Mouse (Mus musculus): Measurements from ENCODE around the gene Ppp1r1c. TPM values are rescaled to one million over a fixed set of nuclear protein-coding genes. Genes with fewer than 3 reads are reported as not detected.
A peak's percentile ranks its signal among the peaks of the same experiment; 100 is the strongest.

The Ppp1r1c gene
- polyA plus RNA-seq, 1 experiment from 2014 or later = 0.13 TPM

DNA sequence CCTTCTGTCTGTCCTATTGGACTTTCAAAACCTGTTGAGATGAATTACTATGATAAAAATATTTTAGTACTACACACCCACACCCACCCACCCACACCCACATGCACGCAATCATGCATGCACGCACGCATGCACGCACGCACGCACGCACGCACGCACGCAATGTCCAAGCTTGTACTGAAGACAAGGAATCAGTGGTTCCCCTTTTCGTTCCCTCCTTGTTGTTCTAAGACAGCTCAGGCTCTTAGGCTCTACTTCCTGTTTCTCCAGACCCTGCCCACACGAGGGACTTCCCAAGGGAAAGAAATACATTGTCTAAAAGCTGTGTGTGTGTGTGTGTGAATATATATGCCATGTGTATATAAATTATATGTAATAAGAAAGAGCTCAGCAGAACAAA lies 11.6 kb upstream of the Ppp1r1c start:
- H3K9ac ChIP-seq = no peak overlapping the region
- no peaks in the 10 kb centered on the region for H3K36me3 ChIP-seq
- H3K9me3 ChIP-seq (replicated peaks) = no peaks in the 10 kb centered on the region
- no peaks in the 10 kb centered on the region for H3K4me1 ChIP-seq (replicated peaks)
- WGBS = 83% methylated on average over 12 of the region's 12 CpGs
- no peak overlapping the region for H3K4me2 ChIP-seq
- no peak for ATAC-seq (replicated peaks; ENCODE audit: insufficient number of reproducible peaks, insufficient read depth, low FRiP score, low read depth)
- H3K27me3 ChIP-seq = no peaks in the 10 kb centered on the region
- no peak overlapping the region for H3K4me3 ChIP-seq
- H3K27ac ChIP-seq = no peak overlapping the region

DNA sequence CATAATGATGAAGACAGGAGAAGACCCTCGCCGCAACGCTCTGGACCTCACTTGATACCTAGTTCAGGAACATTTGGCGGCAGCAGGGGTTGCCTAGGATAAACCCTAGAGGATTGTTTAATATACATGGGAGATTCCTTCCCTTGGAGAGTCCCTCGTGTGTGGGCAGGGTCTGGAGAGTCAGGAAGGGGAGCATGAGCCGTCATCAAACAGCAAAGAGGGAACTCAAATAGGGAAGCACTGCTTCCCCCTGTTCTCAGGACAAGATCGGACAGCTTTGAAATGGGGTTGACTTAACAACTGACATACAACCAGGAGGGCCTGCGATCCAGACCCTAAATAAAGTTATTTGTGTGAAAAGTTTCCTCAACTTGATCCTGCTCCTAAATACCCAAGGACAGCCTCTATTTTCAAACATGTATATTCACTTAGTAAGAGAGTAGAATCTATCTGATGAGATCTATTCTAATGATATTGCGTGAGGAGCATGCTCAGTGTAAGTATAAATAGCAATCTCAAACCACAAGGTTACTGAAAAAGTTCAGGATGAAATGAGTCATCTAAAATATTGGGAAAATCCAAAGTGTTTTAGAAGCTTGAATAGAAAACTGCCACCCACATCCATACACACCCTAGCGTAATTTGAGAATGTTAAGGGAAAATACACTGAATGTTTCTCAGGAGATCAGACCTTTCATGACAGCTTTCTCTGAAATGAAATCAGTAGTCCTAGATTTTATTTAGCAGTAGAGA lies 10.9 kb upstream of the Ppp1r1c start:
- H3K4me1 ChIP-seq (replicated peaks) = no peaks in the 10 kb centered on the region
- no peak for ATAC-seq (replicated peaks; ENCODE audit: insufficient number of reproducible peaks, insufficient read depth, low FRiP score, low read depth)
- H3K36me3 ChIP-seq = no peaks in the 10 kb centered on the region
- H3K4me3 ChIP-seq = no peak overlapping the region
- H3K9me3 ChIP-seq (replicated peaks) = no peaks in the 10 kb centered on the region
- H3K27ac ChIP-seq = no peak overlapping the region
- WGBS = 81% methylated on average over 10 of the region's 10 CpGs
- H3K4me2 ChIP-seq = no peak overlapping the region
- no peak overlapping the region for H3K9ac ChIP-seq
- H3K27me3 ChIP-seq = no peaks in the 10 kb centered on the region

- Histone ChIP-seq H3K36me3 (no peaks in the 10 kb centered on the region), H3K9me3 (replicated peaks) (no peaks in the 10 kb centered on the region), H3K4me1 (replicated peaks) (no peaks in the 10 kb centered on the region), H3K27ac (no peak overlapping the region), H3K9ac (no peak overlapping the region), H3K4me3 (no peak overlapping the region), H3K27me3 (no peaks in the 10 kb centered on the region), H3K4me2 (no peak overlapping the region)
- ATAC-seq (replicated peaks; ENCODE audit: insufficient number of reproducible peaks, insufficient read depth, low FRiP score, low read depth) = no peak
- 22% methylated on average over 2 of the region's 2 CpGs for WGBS
These were observed 9.4 kb upstream of the Ppp1r1c start for GRCm38 (mm10) chr2:79698166-79698565.

GRCm38 (mm10) chr2:79704773-79705172 lies 2.8 kb upstream of the Ppp1r1c start:
- Histone ChIP-seq H3K27me3 (no peaks in the 10 kb centered on the region), H3K4me3 (no peak overlapping the region), H3K9me3 (replicated peaks) (no peaks in the 10 kb centered on the region), H3K4me1 (replicated peaks) (0 out of 2 replicates have a peak, but pooled peaks cover 3% of the 10 kb centered on the region), H3K36me3 (no peaks in the 10 kb centered on the region), H3K27ac (no peak overlapping the region), H3K9ac (no peak overlapping the region), H3K4me2 (no peak overlapping the region)
- ATAC-seq (replicated peaks; ENCODE audit: insufficient number of reproducible peaks, insufficient read depth, low FRiP score, low read depth) = no peak
- 73% methylated on average over 2 of the region's 2 CpGs for WGBS

DNA sequence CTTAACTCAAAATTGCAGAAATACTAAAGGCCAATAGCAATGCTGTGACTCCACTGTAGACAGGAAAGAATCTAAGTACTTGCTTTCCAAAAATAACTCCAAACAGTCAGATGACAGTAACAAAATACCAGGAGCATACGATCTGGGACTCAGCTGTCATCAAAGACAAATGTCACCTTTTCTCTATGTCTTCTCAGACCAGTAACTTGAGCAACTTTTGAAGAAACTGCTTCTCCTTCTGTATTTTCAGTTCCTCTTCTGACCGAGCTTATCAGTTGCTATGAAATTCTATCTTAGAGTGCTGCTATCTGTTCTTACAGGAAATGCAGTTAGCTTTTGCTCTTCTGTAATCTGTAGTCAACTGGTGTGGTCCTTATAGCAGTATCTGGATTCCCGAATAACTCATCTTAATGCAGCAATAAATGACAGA lies 6.1 kb downstream of the Ppp1r1c start:
- H3K9ac ChIP-seq = no peak overlapping the region
- WGBS = 10% methylated on average over 3 of the region's 3 CpGs
- H3K27me3 ChIP-seq = no peaks in the 10 kb centered on the region
- H3K9me3 ChIP-seq (replicated peaks) = no peaks in the 10 kb centered on the region
- H3K4me3 ChIP-seq = no peak overlapping the region
- no peaks in the 10 kb centered on the region for H3K36me3 ChIP-seq
- H3K4me2 ChIP-seq = no peak overlapping the region
- H3K27ac ChIP-seq = no peak overlapping the region
- no peak for ATAC-seq (replicated peaks; ENCODE audit: insufficient number of reproducible peaks, insufficient read depth, low FRiP score, low read depth)
- peaks cover 12% of the 10 kb centered on the region for H3K4me1 ChIP-seq (replicated peaks)

DNA sequence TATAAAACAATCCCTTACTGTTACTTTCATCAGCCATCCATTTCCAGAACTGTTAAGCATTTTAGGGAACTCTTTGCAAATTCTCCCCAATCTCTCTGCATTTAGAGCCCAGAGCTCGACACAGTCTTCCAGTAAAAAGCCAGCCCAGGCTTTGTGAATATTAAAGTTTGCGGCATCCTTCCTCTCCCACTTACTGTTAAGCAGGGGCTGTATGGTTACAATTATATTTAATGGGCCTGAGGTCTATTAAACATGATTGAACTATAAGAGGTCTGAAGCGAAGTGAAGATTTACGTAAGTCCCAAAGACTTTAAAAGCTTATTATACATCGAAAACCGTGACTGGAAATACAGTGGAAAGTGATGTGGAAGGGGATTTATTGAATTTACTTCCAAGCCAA lies 7.2 kb downstream of the Ppp1r1c start:
- Histone ChIP-seq H3K4me3 (no peak overlapping the region), H3K27ac (no peak overlapping the region), H3K9me3 (replicated peaks) (no peaks in the 10 kb centered on the region), H3K4me1 (replicated peaks) (peaks cover 12% of the 10 kb centered on the region), H3K4me2 (no peak overlapping the region), H3K27me3 (no peaks in the 10 kb centered on the region), H3K36me3 (no peaks in the 10 kb centered on the region), H3K9ac (no peak overlapping the region)
- ATAC-seq (replicated peaks; ENCODE audit: insufficient number of reproducible peaks, insufficient read depth, low FRiP score, low read depth) = no peak
- 89% methylated on average over 6 of the region's 6 CpGs for WGBS

DNA sequence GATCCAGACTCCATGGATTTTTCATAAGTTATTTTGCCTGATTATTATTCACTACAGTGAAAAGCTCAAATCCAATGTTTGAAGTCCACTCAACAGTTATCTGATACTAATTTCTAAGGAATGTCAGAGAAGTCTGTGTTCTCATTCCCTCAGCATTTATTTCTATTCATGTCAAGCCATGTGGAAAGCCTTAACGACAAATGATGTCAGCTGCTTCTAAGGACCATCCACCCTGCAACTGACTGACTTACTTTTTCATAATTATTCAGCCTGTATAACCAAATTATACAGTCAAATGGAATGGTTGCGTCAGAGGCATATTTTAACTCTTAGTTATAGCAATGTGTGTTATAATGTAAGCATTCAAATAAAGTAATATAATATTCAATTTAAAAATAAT lies 8.3 kb downstream of the Ppp1r1c start:
- Histone ChIP-seq H3K4me3 (no peak overlapping the region), H3K4me2 (no peak overlapping the region), H3K4me1 (replicated peaks) (peaks cover 12% of the 10 kb centered on the region), H3K36me3 (no peaks in the 10 kb centered on the region), H3K27ac (no peak overlapping the region), H3K9me3 (replicated peaks) (no peaks in the 10 kb centered on the region), H3K27me3 (no peaks in the 10 kb centered on the region), H3K9ac (no peak overlapping the region)
- 69% methylated on average over 2 of the region's 2 CpGs for WGBS
- ATAC-seq (replicated peaks; ENCODE audit: insufficient number of reproducible peaks, insufficient read depth, low FRiP score, low read depth) = no peak

- no peak overlapping the region for H3K27ac ChIP-seq
- H3K27me3 ChIP-seq = no peaks in the 10 kb centered on the region
- H3K36me3 ChIP-seq = no peaks in the 10 kb centered on the region
- no peak overlapping the region for H3K4me2 ChIP-seq
- no peaks in the 10 kb centered on the region for H3K9me3 ChIP-seq (replicated peaks)
- H3K4me3 ChIP-seq = no peak overlapping the region
- no peak for ATAC-seq (replicated peaks; ENCODE audit: insufficient number of reproducible peaks, insufficient read depth, low FRiP score, low read depth)
- no peak overlapping the region for H3K9ac ChIP-seq
- H3K4me1 ChIP-seq (replicated peaks) = peaks cover 10% of the 10 kb centered on the region
These were observed 10.3 kb downstream of the Ppp1r1c start for GRCm38 (mm10) chr2:79717846-79718245.

GRCm38 (mm10) chr2:79722415-79722814 lies 14.8 kb downstream of the Ppp1r1c start:
- Histone ChIP-seq H3K27me3 (0 out of 2 replicates have a peak, but pooled peaks cover under 1% of the 10 kb centered on the region), H3K36me3 (no peaks in the 10 kb centered on the region), H3K4me2 (no peak overlapping the region), H3K27ac (no peak overlapping the region), H3K4me1 (replicated peaks) (no peaks in the 10 kb centered on the region), H3K9ac (no peak overlapping the region), H3K9me3 (replicated peaks) (no peaks in the 10 kb centered on the region), H3K4me3 (no peak overlapping the region)
- ATAC-seq (replicated peaks; ENCODE audit: insufficient number of reproducible peaks, insufficient read depth, low FRiP score, low read depth) = no peak
- 74% methylated on average over 1 of the region's 1 CpGs for WGBS

- Histone ChIP-seq H3K27ac (no peak overlapping the region), H3K4me3 (no peak overlapping the region), H3K9me3 (replicated peaks) (peaks cover 13% of the 10 kb centered on the region), H3K27me3 (peaks cover 62% of the 10 kb centered on the region), H3K9ac (no peak overlapping the region), H3K4me1 (replicated peaks) (no peaks in the 10 kb centered on the region), H3K4me2 (no peak overlapping the region), H3K36me3 (no peaks in the 10 kb centered on the region)
- 0 out of 2 replicates have a peak, but pooled peaks have one; percentile 53 for ATAC-seq (replicated peaks; ENCODE audit: insufficient number of reproducible peaks, insufficient read depth, low FRiP score, low read depth)
- 33% methylated on average over 2 of the region's 2 CpGs for WGBS
These were observed 31.4 kb downstream of the Ppp1r1c start for GRCm38 (mm10) chr2:79738958-79739357.

GRCm38 (mm10) chr2:79741966-79742365 lies 34.4 kb downstream of the Ppp1r1c start:
- WGBS = 65% methylated on average over 2 of the region's 2 CpGs
- H3K27me3 ChIP-seq = peaks cover 78% of the 10 kb centered on the region
- H3K27ac ChIP-seq = no peak overlapping the region
- H3K4me3 ChIP-seq = no peak overlapping the region
- no peak for ATAC-seq (replicated peaks; ENCODE audit: insufficient number of reproducible peaks, insufficient read depth, low FRiP score, low read depth)
- peaks cover 12% of the 10 kb centered on the region for H3K9me3 ChIP-seq (replicated peaks)
- H3K4me2 ChIP-seq = no peak overlapping the region
- no peak overlapping the region for H3K9ac ChIP-seq
- H3K4me1 ChIP-seq (replicated peaks) = no peaks in the 10 kb centered on the region
- H3K36me3 ChIP-seq = no peaks in the 10 kb centered on the region

DNA sequence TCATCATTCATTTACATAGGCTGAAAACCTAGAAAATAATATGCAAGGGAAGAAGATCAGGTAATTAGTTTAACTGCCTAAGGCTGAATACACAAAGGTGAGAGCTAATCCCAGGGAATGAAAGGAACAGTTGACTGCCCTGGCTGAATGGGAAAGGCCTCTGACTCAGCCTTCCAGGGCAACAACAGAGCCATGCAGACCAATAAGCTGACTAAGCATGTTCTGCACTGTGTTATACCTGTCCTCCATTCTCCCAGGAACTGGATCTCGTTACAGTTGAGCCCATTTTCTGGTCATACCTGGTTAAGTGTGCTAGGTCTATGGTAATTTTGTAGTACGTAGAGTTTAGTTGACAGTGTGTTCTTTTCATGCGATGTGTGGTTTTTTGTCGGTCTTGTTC lies 36.6 kb downstream of the Ppp1r1c start:
- Histone ChIP-seq H3K9me3 (replicated peaks) (no peaks in the 10 kb centered on the region), H3K4me2 (no peak overlapping the region), H3K4me3 (no peak overlapping the region), H3K4me1 (replicated peaks) (no peaks in the 10 kb centered on the region), H3K9ac (no peak overlapping the region), H3K27me3 (peaks cover 82% of the 10 kb centered on the region), H3K36me3 (no peaks in the 10 kb centered on the region), H3K27ac (no peak overlapping the region)
- no peak for ATAC-seq (replicated peaks; ENCODE audit: insufficient number of reproducible peaks, insufficient read depth, low FRiP score, low read depth)
- 89% methylated on average over 4 of the region's 4 CpGs for WGBS

All from heart, embryonic 15.5 days (tissue).